Mouse (Mus musculus) cerebellum, adult 2 months (tissue): ENCODE measurements around the gene Hspa4l. TPM values are rescaled to one million over a fixed set of nuclear protein-coding genes. Genes with fewer than 3 reads are reported as not detected.

Source experiments
- DNase-seq, 2 experiments: peaks; one replicate each; pipeline ENCODE4 v3.0.0; 2021
- H3K27ac ChIP-seq: fragments of 200-500 bp; 2 replicates; pipeline ENCODE4 v1.5.1; 2012; ENCODE audit warnings: low read length, control low read depth, inconsistent platforms; ENCODE audit not compliant: insufficient read depth
- H3K27me3 ChIP-seq: fragments of 200-500 bp; 2 replicates; pipeline ENCODE4 v1.6.1; 2012; ENCODE audit warnings: inconsistent platforms, mild to moderate bottlenecking, low read length, moderate library complexity; ENCODE audit not compliant: control insufficient read depth, insufficient read depth
- H3K4me1 ChIP-seq: fragments of 200-500 bp; 2 replicates; pipeline ENCODE4 v1.6.1; 2011; ENCODE audit warnings: low read length; ENCODE audit not compliant: control insufficient read depth, insufficient read depth
- H3K4me3 ChIP-seq: fragments of 200-500 bp; replicated peaks from 2 replicates; pipeline ENCODE3; 2011; ENCODE audit warnings: mild to moderate bottlenecking, low read depth, low read length, control low read depth; ENCODE audit not compliant: insufficient read depth
- CTCF ChIP-seq: fragments of 200-500 bp; IDR thresholded peaks from 2 replicates; pipeline ENCODE4 v1.5.1; 2011; ENCODE audit warnings: low read depth, mild to moderate bottlenecking, control low read depth, low read length, moderate library complexity, borderline replicate concordance; ENCODE audit not compliant: insufficient read depth
- POLR2A ChIP-seq: fragments of 200-500 bp; IDR thresholded peaks from 2 replicates; pipeline ENCODE4 v1.6.1; 2011; ENCODE audit warnings: low read length, control low read depth, borderline replicate concordance; ENCODE audit not compliant: insufficient read depth
- WGBS: fragments of 180-500 bp; shearing (Covaris S2); methylation state at CpG from one replicate; pipeline ENCODE4 v1.1.7; 2018; 5-methylcytosine and 5-hydroxymethylcytosine counted together
- polyA plus RNA-seq: library from polyadenylated mRNA; depleted of rRNA; stranded (reverse); fragments of >200 nt; gene quantifications from 2 replicates; pipeline ENCODE4 v1.2.3, GENCODE M21; 2012

The Hspa4l gene
- polyA plus RNA-seq, 1 experiment = 71.3 TPM

DNA sequence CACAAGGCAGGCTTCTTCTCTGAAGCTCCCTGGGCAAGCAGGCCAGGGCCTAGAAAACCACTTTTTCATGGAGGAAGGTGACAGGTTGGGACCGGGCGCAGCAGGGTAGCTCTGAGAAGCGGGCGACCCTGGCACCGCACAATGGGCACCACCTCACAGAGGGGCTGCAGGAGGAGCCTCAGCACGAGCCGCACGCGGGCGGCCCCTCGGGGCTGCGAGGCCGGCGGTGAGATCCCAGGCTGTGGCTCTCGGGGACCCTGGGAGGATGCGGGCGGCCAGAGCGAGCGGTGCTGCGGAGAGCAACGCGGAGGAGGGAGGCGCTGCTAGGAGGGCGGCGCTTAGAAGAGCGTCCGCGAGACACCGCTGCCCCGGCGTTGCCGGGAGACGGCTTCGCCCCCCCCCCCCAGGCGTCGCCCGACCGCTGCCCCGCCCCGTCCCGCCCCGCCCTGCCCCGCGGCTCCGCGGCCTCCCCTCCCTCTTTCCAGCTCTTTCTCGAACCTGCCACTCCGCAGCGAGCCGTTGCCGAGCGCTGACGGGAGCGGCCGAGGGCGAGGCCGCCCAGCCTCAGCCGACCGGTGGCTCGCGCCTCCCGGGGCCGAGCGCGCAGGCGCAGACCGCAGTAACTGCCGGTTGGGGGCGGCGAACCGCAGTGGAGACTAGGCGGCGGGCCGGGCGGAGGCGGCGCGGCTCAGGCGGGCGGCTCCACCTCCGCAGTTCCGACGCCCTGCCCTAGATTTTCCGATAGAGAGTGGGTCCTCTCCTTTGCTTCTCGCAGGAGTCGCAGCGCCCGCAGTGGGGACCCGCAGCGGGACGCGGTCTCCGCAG lies 753 bp downstream of the Hspa4l start:
- H3K27ac ChIP-seq = peak overlapping the region; percentile 75
- DNase-seq = peak; percentile 95 to 96
- H3K4me3 ChIP-seq = peak overlapping the region; percentile 71
- TF ChIP-seq CTCF = no peak
- TF ChIP-seq POLR2A = peak; percentile 51; the same call in 1 of the 2 replicates
- WGBS = under 1% methylated on average over 82 of the region's 93 CpGs
- no peaks in the 10 kb centered on the region; the same call in 1 of the 2 replicates for H3K4me1 ChIP-seq
- no peaks in the 10 kb centered on the region for H3K27me3 ChIP-seq

DNA sequence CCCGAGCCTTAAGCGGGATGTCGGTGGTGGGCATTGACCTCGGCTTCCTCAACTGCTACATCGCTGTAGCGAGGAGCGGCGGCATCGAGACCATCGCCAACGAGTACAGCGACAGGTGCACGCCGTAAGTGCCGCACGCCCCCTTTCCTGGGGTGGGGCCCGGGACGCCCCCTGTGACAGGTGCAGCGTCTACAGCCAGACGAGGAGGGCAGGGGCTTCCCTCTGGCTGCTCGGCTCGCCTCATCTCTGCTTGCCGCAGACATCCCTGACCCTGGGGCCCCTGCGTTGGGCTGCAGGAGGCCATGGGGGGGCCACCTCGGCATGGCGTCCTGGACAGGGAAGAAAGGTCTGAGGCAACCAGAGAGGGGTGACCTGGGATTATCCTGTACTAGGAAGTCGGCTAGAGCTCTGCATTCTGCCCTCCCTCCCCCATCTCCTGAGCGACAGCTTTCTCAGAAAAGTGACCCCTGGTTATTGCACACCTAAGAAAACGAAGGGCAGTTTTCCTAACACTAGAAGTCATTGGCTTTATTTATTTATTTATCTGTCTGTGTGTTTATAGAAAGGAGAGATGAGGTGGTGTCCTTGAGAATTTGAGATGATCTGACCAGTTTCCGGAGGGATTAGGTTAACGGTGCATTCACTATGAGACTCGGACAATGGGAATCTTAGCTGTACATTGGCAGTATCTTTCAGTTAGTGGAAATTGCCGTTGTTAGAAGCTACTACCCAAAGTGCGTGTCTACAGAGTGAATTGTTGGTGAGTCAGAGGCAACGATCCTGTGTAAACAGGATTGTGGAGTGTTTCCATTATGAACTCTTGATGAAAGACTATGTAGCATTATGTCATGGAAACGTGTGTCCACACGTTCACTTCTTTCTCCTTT lies 1.6 kb downstream of the Hspa4l start:
- under 1% methylated on average over 37 of the region's 37 CpGs for WGBS
- peak overlapping the region; percentile 71 for H3K4me3 ChIP-seq
- peak overlapping the region; percentile 52 for H3K27ac ChIP-seq
- H3K4me1 ChIP-seq = no peaks in the 10 kb centered on the region; the same call in 1 of the 2 replicates
- DNase-seq = no peak
- no peaks in the 10 kb centered on the region for H3K27me3 ChIP-seq
- no peak for TF ChIP-seq CTCF
- TF ChIP-seq POLR2A = no peak

DNA sequence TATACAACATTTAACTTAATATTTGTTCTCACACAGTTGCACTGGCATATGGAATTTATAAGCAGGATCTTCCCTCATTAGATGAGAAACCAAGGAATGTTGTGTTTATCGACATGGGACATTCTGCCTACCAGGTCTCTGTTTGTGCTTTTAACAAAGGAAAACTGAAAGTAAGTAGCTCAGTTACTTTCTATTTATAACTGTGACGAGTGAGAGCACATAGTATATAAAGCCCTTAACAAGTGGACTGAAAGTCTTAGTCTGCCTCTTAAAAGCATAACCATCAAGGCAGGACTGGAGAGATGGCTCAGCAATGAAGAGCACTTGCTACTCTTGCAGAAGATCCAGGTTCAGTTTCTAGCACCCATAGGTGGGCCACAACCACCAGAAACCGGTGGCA lies 16.5 kb downstream of the Hspa4l start:
- no peak overlapping the region for H3K4me3 ChIP-seq
- DNase-seq = no peak
- TF ChIP-seq POLR2A = no peak
- no peak for TF ChIP-seq CTCF
- H3K27ac ChIP-seq = no peak overlapping the region
- 93% methylated on average over 3 of the region's 3 CpGs for WGBS
- no peaks in the 10 kb centered on the region for H3K27me3 ChIP-seq
- H3K4me1 ChIP-seq = no peaks in the 10 kb centered on the region

DNA sequence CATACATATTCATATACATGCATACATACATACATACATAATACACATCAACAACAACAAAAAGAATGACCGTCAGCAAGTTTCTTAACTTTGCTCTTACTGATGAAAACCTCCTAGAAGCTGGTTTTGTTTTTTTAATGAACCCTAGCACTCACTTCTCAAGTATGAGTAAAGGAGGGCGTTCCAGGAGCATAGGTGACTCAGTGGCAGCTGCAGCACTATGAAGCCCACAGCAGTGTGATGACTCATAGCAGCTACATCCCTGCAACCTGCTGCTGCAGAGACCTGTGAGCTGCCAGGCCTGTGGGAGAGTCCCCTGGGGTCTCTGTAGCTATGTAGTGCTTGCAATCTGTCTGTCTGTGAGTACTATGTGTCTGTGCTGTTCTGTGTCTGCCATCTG lies 17.0 kb downstream of the Hspa4l start:
- H3K27ac ChIP-seq = no peak overlapping the region
- no peak for DNase-seq
- 89% methylated on average over 2 of the region's 2 CpGs for WGBS
- TF ChIP-seq POLR2A = no peak
- TF ChIP-seq CTCF = no peak
- H3K4me3 ChIP-seq = no peak overlapping the region
- no peaks in the 10 kb centered on the region for H3K4me1 ChIP-seq
- H3K27me3 ChIP-seq = no peaks in the 10 kb centered on the region

DNA sequence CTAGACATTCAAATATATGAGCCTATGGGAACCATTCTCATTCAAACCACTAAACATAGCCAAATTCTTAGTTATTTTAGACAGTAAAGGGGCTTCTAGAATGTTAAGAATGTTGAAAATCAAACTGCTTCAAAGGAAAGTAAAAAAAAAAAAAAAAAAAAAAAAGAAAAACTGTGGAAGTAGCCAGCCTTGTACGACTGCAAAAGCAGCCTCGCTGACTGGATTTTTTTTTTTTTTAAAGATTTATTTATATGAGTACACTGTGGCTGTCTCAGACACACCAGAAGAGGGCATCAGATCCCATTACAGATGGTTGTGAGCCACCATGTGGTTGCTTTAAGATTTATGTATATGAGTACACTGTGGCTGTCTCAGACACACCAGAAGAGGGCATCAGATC lies 49.5 kb downstream of the Hspa4l start:
- WGBS = 88% methylated on average over 2 of the region's 2 CpGs
- TF ChIP-seq CTCF (no peak), POLR2A (no peak)
- Histone ChIP-seq H3K27ac (no peak overlapping the region), H3K4me1 (no peaks in the 10 kb centered on the region), H3K27me3 (no peaks in the 10 kb centered on the region), H3K4me3 (no peak overlapping the region)
- no peak for DNase-seq

DNA sequence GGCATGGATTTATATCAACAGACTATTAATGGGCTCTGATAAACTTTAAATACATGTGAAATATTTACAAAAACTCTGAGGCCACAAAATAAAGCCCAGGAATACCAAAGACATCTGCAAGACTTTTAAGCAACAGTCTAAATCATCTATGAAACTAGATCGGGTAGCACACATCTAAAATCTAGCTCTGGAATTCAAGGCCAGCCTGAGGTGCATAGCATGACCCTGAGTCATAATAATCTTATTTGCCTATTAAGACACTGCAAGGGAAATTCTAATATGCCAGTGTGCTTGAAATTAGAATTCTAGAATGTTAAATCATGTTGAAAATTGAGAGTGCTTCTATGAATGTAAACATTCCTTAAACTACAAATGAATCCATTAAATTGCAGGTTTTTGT lies 53.8 kb downstream of the Hspa4l start:
- H3K27me3 ChIP-seq = no peaks in the 10 kb centered on the region
- H3K4me1 ChIP-seq = no peaks in the 10 kb centered on the region
- TF ChIP-seq CTCF (no peak), POLR2A (no peak)
- H3K4me3 ChIP-seq = no peak overlapping the region
- no peak overlapping the region for H3K27ac ChIP-seq
- 88% methylated on average over 1 of the region's 1 CpGs for WGBS
- DNase-seq = no peak

DNA sequence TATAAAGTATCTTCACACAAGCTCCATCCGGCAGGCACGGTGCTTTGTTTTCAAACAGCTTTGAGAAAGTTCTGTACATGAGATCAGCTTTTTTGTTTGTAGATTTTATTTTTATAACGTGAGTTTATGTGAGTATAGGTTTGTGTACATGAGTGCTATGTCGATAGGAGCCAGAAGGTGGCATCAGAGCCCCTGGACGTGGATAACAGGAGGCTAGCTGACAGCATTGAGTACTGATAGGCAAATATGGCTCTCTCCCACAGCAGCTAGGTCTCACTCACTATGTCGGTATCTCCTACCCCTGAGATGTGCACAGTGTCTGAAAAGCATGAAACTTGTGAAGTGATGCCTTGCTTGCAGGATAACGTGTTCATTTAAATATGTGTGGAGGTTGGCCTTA lies 54.2 kb downstream of the Hspa4l start:
- Histone ChIP-seq H3K27me3 (no peaks in the 10 kb centered on the region), H3K4me3 (no peak overlapping the region), H3K4me1 (no peaks in the 10 kb centered on the region), H3K27ac (no peak overlapping the region)
- TF ChIP-seq CTCF (peak; percentile 43; the same call in 1 of the 2 replicates), POLR2A (no peak)
- WGBS = 36% methylated on average over 7 of the region's 7 CpGs
- peak; percentile 23 to 27 for DNase-seq
